Mouse (Mus musculus) midbrain, postnatal 0 days (tissue): Measurements from ENCODE around the gene 4930447C04Rik. TPM values are rescaled to one million over a fixed set of nuclear protein-coding genes. Genes with fewer than 3 reads are reported as not detected.

Experiments used
- ATAC-seq: fragments of 200-750 bp; cut with Nextera tagmentation; 2 replicates; pipeline ENCODE4 v1.8.0; 2017; ENCODE audit warnings: moderate number of reproducible peaks, mild to moderate bottlenecking, moderate TSS enrichment, moderate library complexity; ENCODE audit not compliant: low FRiP score
- DNase-seq: peaks from one replicate; pipeline ENCODE4 v3.0.0-alpha.2; 2015; ENCODE audit warnings: low spot score
- H3K27ac ChIP-seq: fragments of 300-500 bp; sonication (generic); 2 replicates; pipeline ENCODE4 v1.5.1; 2014; ENCODE audit warnings: low read depth, mild to moderate bottlenecking, low read length, mixed read lengths
- H3K27me3 ChIP-seq: fragments of 300-500 bp; sonication (generic); 2 replicates; pipeline ENCODE4 v1.6.1; 2014; ENCODE audit warnings: low read length, control low read depth, mixed read lengths; ENCODE audit not compliant: insufficient read depth
- H3K36me3 ChIP-seq: fragments of 300-500 bp; sonication (generic); 2 replicates; pipeline ENCODE4 v1.6.1; 2014; ENCODE audit warnings: low read length, control low read depth, mixed read lengths; ENCODE audit not compliant: insufficient read depth
- H3K4me1 ChIP-seq: fragments of 300-500 bp; sonication (generic); 2 replicates; pipeline ENCODE4 v1.6.1; 2014; ENCODE audit warnings: mild to moderate bottlenecking, control low read depth, antibody characterized with exemption, low read length, mixed read lengths; ENCODE audit not compliant: insufficient read depth
- H3K4me2 ChIP-seq: fragments of 300-500 bp; sonication (generic); 2 replicates; pipeline ENCODE4 v1.6.1; 2014; ENCODE audit warnings: low read depth, mild to moderate bottlenecking, low read length, mixed read lengths; ENCODE audit not compliant: poor library complexity, severe bottlenecking
- H3K4me3 ChIP-seq: fragments of 300-500 bp; sonication (generic); 2 replicates; pipeline ENCODE4 v1.5.1; 2014; ENCODE audit warnings: low read depth, mild to moderate bottlenecking, low read length, moderate library complexity
- H3K9ac ChIP-seq: fragments of 300-500 bp; sonication (generic); replicated peaks from 2 replicates; pipeline ENCODE4 v1.6.1; 2014; ENCODE audit warnings: mild to moderate bottlenecking, low read length, moderate library complexity, mixed read lengths; ENCODE audit not compliant: poor library complexity, severe bottlenecking
- H3K9me3 ChIP-seq: fragments of 300-500 bp; sonication (generic); 2 replicates; pipeline ENCODE4 v1.6.1; 2016; ENCODE audit warnings: low read length, control low read depth
- CTCF ChIP-seq: IDR thresholded peaks from 2 replicates; pipeline ENCODE4 v1.5.1; 2016; ENCODE audit warnings: antibody characterized with exemption, mild to moderate bottlenecking
- WGBS: fragments of 180-500 bp; shearing (Covaris S2); extraction: QIAGEN DNeasy Blood & Tissue Kit; methylation state at CpG from one replicate; pipeline ENCODE4 v1.1.7; 2014; 5-methylcytosine and 5-hydroxymethylcytosine counted together
- polyA plus RNA-seq: library from polyadenylated mRNA; unstranded; fragments of >200 nt; fragmentation: Nextera tagmentation; extraction: Ambion mirVana; gene quantifications from 2 replicates; pipeline ENCODE4 v1.2.1, GENCODE M21; 2015
- total RNA-seq: library from RNA; depleted of rRNA; stranded (reverse); fragments of >200 nt; gene quantifications from 2 replicates; pipeline ENCODE4 v1.2.3, GENCODE M21; 2014

Gene 4930447C04Rik
- total and polyA plus RNA-seq, 2 experiments from 2014 or later = 8.9 to 9.9 TPM

DNA sequence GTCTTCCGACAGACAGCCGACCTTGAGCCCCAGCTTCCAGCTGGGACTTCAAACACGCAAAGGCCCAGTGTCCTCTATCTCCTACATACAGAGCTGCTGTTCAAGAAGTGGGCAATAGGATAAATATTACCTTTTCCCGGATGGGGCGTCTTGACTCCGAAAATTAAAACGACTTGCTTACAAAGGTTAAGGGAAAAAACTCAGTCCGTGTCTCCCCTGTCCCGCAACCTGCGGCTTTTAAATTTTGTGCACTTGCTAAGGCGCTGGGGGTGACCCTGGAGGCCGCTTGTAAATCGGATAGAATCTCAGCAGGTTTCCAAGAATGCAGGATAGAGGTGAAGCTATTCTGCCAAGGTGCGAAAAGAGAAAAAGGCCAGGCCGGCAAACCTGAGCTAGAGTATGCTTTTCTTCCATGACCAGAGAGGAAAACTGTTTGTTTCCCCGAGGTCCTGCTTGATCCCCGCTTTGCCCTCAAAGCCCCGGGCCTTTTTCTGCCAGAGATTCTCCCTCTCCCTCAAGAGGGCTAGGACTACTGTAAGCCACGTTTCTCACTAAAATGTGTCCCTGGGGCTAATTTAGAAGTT is 2.9 kb downstream of the 4930447C04Rik start:
- no peak overlapping the region for H3K27ac ChIP-seq
- TF ChIP-seq CTCF = no peak
- H3K4me1 ChIP-seq = no peaks in the 10 kb centered on the region
- no peak for ATAC-seq
- no peak overlapping the region for H3K4me2 ChIP-seq
- no peak for DNase-seq
- no peaks in the 10 kb centered on the region for H3K36me3 ChIP-seq
- no peaks in the 10 kb centered on the region for H3K9me3 ChIP-seq
- H3K9ac ChIP-seq = no peak overlapping the region
- H3K27me3 ChIP-seq = peaks cover 71% of the 10 kb centered on the region
- WGBS = 2% methylated on average over 19 of the region's 19 CpGs
- no peak overlapping the region for H3K4me3 ChIP-seq

GRCm38 (mm10) chr12:72936751-72937150 is 3.8 kb downstream of the 4930447C04Rik start:
- TF ChIP-seq CTCF = no peak
- Histone ChIP-seq H3K4me2 (no peak overlapping the region), H3K4me1 (no peaks in the 10 kb centered on the region), H3K9me3 (no peaks in the 10 kb centered on the region), H3K36me3 (no peaks in the 10 kb centered on the region), H3K27me3 (peaks cover 62% of the 10 kb centered on the region), H3K27ac (no peak overlapping the region), H3K9ac (no peak overlapping the region), H3K4me3 (no peak overlapping the region)
- ATAC-seq = no peak
- WGBS = 14% methylated on average over 8 of the region's 8 CpGs
- no peak for DNase-seq

GRCm38 (mm10) chr12:72917159-72917993 is 23.2 kb downstream of the 4930447C04Rik start:
- 18% methylated on average over 47 of the region's 48 CpGs for WGBS
- Histone ChIP-seq H3K27ac (no peak overlapping the region), H3K27me3 (peaks cover 9% of the 10 kb centered on the region; the same call in 1 of the 2 replicates), H3K9me3 (no peaks in the 10 kb centered on the region), H3K4me1 (0 out of 2 replicates have a peak, but pooled peaks cover 2% of the 10 kb centered on the region), H3K4me3 (peak overlapping the region; percentile 33), H3K4me2 (peak overlapping the region; percentile 62), H3K9ac (peak overlapping the region; percentile 46; the same call in 1 of the 2 replicates), H3K36me3 (no peaks in the 10 kb centered on the region)
- peak; percentile 31 for DNase-seq
- no peak for TF ChIP-seq CTCF
- ATAC-seq = no peak

- no peak overlapping the region for H3K27ac ChIP-seq
- no peaks in the 10 kb centered on the region; the same call in 1 of the 2 replicates for H3K4me1 ChIP-seq
- 0 out of 2 replicates have a peak overlapping the region, but pooled peaks have one; percentile 15 for H3K4me2 ChIP-seq
- no peaks in the 10 kb centered on the region for H3K36me3 ChIP-seq
- 1% methylated on average over 19 of the region's 19 CpGs for WGBS
- no peak for ATAC-seq
- DNase-seq = peak; percentile 39
- no peak for TF ChIP-seq CTCF
- H3K9ac ChIP-seq = no peak overlapping the region
- peaks cover 80% of the 10 kb centered on the region for H3K27me3 ChIP-seq
- H3K9me3 ChIP-seq = peaks cover 8% of the 10 kb centered on the region
- H3K4me3 ChIP-seq = no peak overlapping the region
These were observed 86.1 kb downstream of the 4930447C04Rik start for GRCm38 (mm10) chr12:72854377-72855032.

- WGBS = 16% methylated on average over 13 of the region's 13 CpGs
These were observed 87.0 kb downstream of the 4930447C04Rik start for GRCm38 (mm10) chr12:72853406-72854076.

More at GRCm38 (mm10) chr12:72853406-72854076, 87.0 kb downstream of the 4930447C04Rik start:
- Histone ChIP-seq H3K9ac (no peak overlapping the region), H3K9me3 (no peaks in the 10 kb centered on the region), H3K36me3 (no peaks in the 10 kb centered on the region), H3K4me1 (no peaks in the 10 kb centered on the region; the same call in 1 of the 2 replicates), H3K27ac (no peak overlapping the region), H3K4me3 (no peak overlapping the region), H3K27me3 (peaks cover 84% of the 10 kb centered on the region), H3K4me2 (no peak overlapping the region)
- DNase-seq (no peak), ATAC-seq (no peak)
- TF ChIP-seq CTCF = no peak
